ENCODE assay signal across 8 mouse cellular contexts in the genomic region with DNA sequence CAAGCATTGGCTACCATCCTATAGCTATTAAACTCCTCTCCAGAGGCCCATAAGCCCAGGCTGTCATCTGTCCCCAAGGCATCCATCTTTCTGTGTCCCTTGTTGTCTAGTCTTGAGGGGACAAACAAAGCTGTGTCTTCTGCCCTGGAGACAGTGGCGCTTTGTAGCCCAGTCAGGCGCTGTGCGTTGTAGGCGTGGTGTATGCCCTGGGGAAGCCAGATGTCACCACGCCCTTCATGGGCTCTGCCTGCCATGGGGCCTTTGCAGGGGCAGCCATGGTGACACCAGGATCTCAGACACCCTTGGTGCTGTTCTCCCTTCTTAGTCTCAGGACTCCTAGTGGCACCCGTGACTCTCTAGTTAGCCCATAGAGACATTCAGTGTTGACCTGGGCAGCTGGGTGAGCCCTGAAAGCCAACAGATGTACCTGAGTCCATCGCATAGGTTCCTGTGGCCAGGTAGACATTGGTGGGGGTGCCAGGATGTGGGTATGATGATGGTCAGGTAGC. TPM values are rescaled to one million over a fixed set of nuclear protein-coding genes. Genes with fewer than 3 reads are reported as not detected.
DNase-seq lines count a peak whose midpoint lies in the region; ATAC-seq and TF ChIP-seq lines count a peak whose summit lies in the region.

No protein-coding gene starts in this region.

- peak overlapping the region; percentile 89 for H3K4me2 ChIP-seq in hindbrain, embryonic 14.5 days (replicated peaks)
- H3K4me2 ChIP-seq in midbrain, embryonic 14.5 days (ENCODE audit: low read length), result peak overlapping the region; percentile 94

- H3K27ac ChIP-seq in layer of hippocampus, adult 2 months, result peak overlapping the region; percentile 93
- H3K27ac ChIP-seq in hindbrain, embryonic 14.5 days, result no peak overlapping the region
- H3K27ac ChIP-seq in midbrain, embryonic 14.5 days (replicated peaks; ENCODE audit: low read depth, low read length), result no peak overlapping the region

- peaks cover 15% of the 10 kb centered on the region for H3K4me1 ChIP-seq in hindbrain, embryonic 14.5 days (replicated peaks; ENCODE audit: control insufficient read depth, insufficient read depth, low read length)
- H3K4me1 ChIP-seq in midbrain, embryonic 14.5 days (ENCODE audit: control insufficient read depth, insufficient read depth, low read length), result peaks cover 15% of the 10 kb centered on the region

- H3K36me3 ChIP-seq in hindbrain, embryonic 14.5 days (replicated peaks; ENCODE audit: control insufficient read depth, insufficient read depth), result peaks cover 30% of the 10 kb centered on the region
- H3K36me3 ChIP-seq in midbrain, embryonic 14.5 days (ENCODE audit: control insufficient read depth, insufficient read depth, low read length), result peaks cover 33% of the 10 kb centered on the region

- intact Hi-C loops in left cerebral cortex, postnatal 4 days (cut with DNase I), result no loop called here

- ATAC-seq in hindbrain, embryonic 14.5 days (ENCODE audit: low FRiP score), result no peak
- no peak for ATAC-seq in midbrain, embryonic 14.5 days (ENCODE audit: low FRiP score, low TSS enrichment)

- DNase-seq in layer of hippocampus, adult 2 months (ENCODE audit: low spot score in 2 of 2), result peak in 1 of 2 experiments; percentile 39
- no peak for DNase-seq in layer of hippocampus, postnatal 14 days (ENCODE audit: low spot score in 2 of 2)
- peak; percentile 80 for DNase-seq in c-Kit-positive CD71-positive TER-119-negative erythroid progenitor cells, embryonic 14.5 days (ENCODE audit: low read depth)
- no peak for DNase-seq in hindbrain, embryonic 14.5 days (ENCODE audit: low spot score)
- DNase-seq in midbrain, embryonic 14.5 days, result no peak
- no peak for DNase-seq in adrenal gland, postnatal 10 days
- DNase-seq in left cerebral cortex, adult 9 months (ENCODE audit: low spot score in 2 of 2), result no peak
- no peak for DNase-seq in left cerebral cortex, postnatal 4 days

- H3K9me3 ChIP-seq in hindbrain, embryonic 14.5 days (ENCODE audit: control insufficient read depth, low read length), result no peaks in the 10 kb centered on the region
- no peaks in the 10 kb centered on the region for H3K9me3 ChIP-seq in midbrain, embryonic 14.5 days (ENCODE audit: control insufficient read depth, low read length)

- WGBS in hindbrain, embryonic 14.5 days, result 87% methylated on average over 7 of the region's 7 CpGs
- 95% methylated on average over 7 of the region's 7 CpGs for WGBS in midbrain, embryonic 14.5 days

- H3K4me3 ChIP-seq in layer of hippocampus, adult 2 months, result peak overlapping the region; percentile 84
- peak overlapping the region; percentile 52 for H3K4me3 ChIP-seq in hindbrain, embryonic 14.5 days (replicated peaks; ENCODE audit: low read length)
- peak overlapping the region; percentile 68 for H3K4me3 ChIP-seq in midbrain, embryonic 14.5 days (replicated peaks; ENCODE audit: low read depth, low read length)

- peak overlapping the region; percentile 68 for H3K9ac ChIP-seq in hindbrain, embryonic 14.5 days
- 0 out of 2 replicates have a peak overlapping the region, but pooled peaks have one; percentile 12 for H3K9ac ChIP-seq in midbrain, embryonic 14.5 days (replicated peaks; ENCODE audit: low read length)

- no peaks in the 10 kb centered on the region for H3K27me3 ChIP-seq in hindbrain, embryonic 14.5 days (ENCODE audit: control insufficient read depth, insufficient read depth, low read length)
- H3K27me3 ChIP-seq in midbrain, embryonic 14.5 days (ENCODE audit: control insufficient read depth, insufficient read depth, low read length), result no peaks in the 10 kb centered on the region

- no peak for TF ChIP-seq CTCF in layer of hippocampus, adult 2 months (conservative IDR thresholded peaks at IDR 0.05)

RNA-seq across cellular contexts. Expression of a gene that starts 1.4 kb away (rescaled TPM):
- 1 to 10 TPM; 1.3 to 3.5 TPM for total RNA-seq in layer of hippocampus, adult 2 months (2021)
- total RNA-seq in layer of hippocampus, postnatal 14 days (2021), result 1 to 10 TPM; 2.3 to 2.8 TPM
- polyA plus RNA-seq in hindbrain, embryonic 14.5 days (2014; fragmentation: Nextera tagmentation; extraction: Ambion mirVana), result 5.2 and 5.6 TPM in 2 replicates
- polyA plus RNA-seq in midbrain, embryonic 14.5 days (2014; fragmentation: Nextera tagmentation; extraction: Ambion mirVana), result 4.9 and 5.0 TPM in 2 replicates
- total RNA-seq in adrenal gland, postnatal 10 days (2021), result 1 to 10 TPM; 3.9 to 5.1 TPM
- total RNA-seq in left cerebral cortex, postnatal 4 days (2021), result 1 to 10 TPM; 2.9 to 3.6 TPM

RNA-seq across cellular contexts. Expression of a gene that starts 1.4 kb away (rescaled TPM):
- 10 to 100 TPM; 42.9 to 43.1 TPM for total RNA-seq in layer of hippocampus, adult 2 months (2021)
- 10 to 100 TPM; 38.5 to 40.7 TPM for total RNA-seq in layer of hippocampus, postnatal 14 days (2021)
- polyA plus RNA-seq in hindbrain, embryonic 14.5 days (2014; fragmentation: Nextera tagmentation; extraction: Ambion mirVana), result 63.1 and 64.5 TPM in 2 replicates
- polyA plus RNA-seq in midbrain, embryonic 14.5 days (2014; fragmentation: Nextera tagmentation; extraction: Ambion mirVana), result 62.1 and 67.6 TPM in 2 replicates
- 10 to 100 TPM; 41.8 to 42.3 TPM for total RNA-seq in adrenal gland, postnatal 10 days (2021)
- total RNA-seq in left cerebral cortex, postnatal 4 days (2021), result 10 to 100 TPM; 30.9 to 34.5 TPM

RNA-seq across cellular contexts. Expression of a gene that starts 1.8 kb away (rescaled TPM):
- 1 to 10 TPM; 3.0 to 4.5 TPM for total RNA-seq in layer of hippocampus, adult 2 months (2021)
- 1 to 10 TPM; 2.5 to 2.8 TPM for total RNA-seq in layer of hippocampus, postnatal 14 days (2021)
- polyA plus RNA-seq in hindbrain, embryonic 14.5 days (2014; fragmentation: Nextera tagmentation; extraction: Ambion mirVana), result 1.7 and 1.9 TPM in 2 replicates
- polyA plus RNA-seq in midbrain, embryonic 14.5 days (2014; fragmentation: Nextera tagmentation; extraction: Ambion mirVana), result 2.5 and 2.6 TPM in 2 replicates
- total RNA-seq in adrenal gland, postnatal 10 days (2021), result 1 to 10 TPM; 1.6 to 2.7 TPM
- total RNA-seq in left cerebral cortex, postnatal 4 days (2021), result 1 to 10 TPM; 3.7 to 4.8 TPM

RNA-seq across cellular contexts. Expression of a gene that starts 13.9 kb away (rescaled TPM):
- 100 to 1,000 TPM; 158 to 166 TPM for total RNA-seq in layer of hippocampus, adult 2 months (2021)
- total RNA-seq in layer of hippocampus, postnatal 14 days (2021), result 100 to 1,000 TPM; 189 to 197 TPM
- 157 and 174 TPM in 2 replicates for polyA plus RNA-seq in hindbrain, embryonic 14.5 days (2014; fragmentation: Nextera tagmentation; extraction: Ambion mirVana)
- 128 and 151 TPM in 2 replicates for polyA plus RNA-seq in midbrain, embryonic 14.5 days (2014; fragmentation: Nextera tagmentation; extraction: Ambion mirVana)
- total RNA-seq in adrenal gland, postnatal 10 days (2021), result 100 to 1,000 TPM; 108 to 113 TPM
- total RNA-seq in left cerebral cortex, postnatal 4 days (2021), result 100 to 1,000 TPM; 131 to 133 TPM

RNA-seq across cellular contexts. Expression of a gene that starts 18.6 kb away (rescaled TPM):
- 100 to 1,000 TPM; 221 to 228 TPM for total RNA-seq in layer of hippocampus, adult 2 months (2021)
- 100 to 1,000 TPM; 176 to 180 TPM for total RNA-seq in layer of hippocampus, postnatal 14 days (2021)
- polyA plus RNA-seq in hindbrain, embryonic 14.5 days (2014; fragmentation: Nextera tagmentation; extraction: Ambion mirVana), result 65.4 and 76.4 TPM in 2 replicates
- polyA plus RNA-seq in midbrain, embryonic 14.5 days (2014; fragmentation: Nextera tagmentation; extraction: Ambion mirVana), result 74.1 and 98.5 TPM in 2 replicates
- total RNA-seq in adrenal gland, postnatal 10 days (2021), result 100 to 1,000 TPM; 121 to 131 TPM
- 100 to 1,000 TPM; 130 to 138 TPM for total RNA-seq in left cerebral cortex, postnatal 4 days (2021)
